Comparison of ENCODE assay signal across 8 mouse cellular contexts in the genomic region with DNA sequence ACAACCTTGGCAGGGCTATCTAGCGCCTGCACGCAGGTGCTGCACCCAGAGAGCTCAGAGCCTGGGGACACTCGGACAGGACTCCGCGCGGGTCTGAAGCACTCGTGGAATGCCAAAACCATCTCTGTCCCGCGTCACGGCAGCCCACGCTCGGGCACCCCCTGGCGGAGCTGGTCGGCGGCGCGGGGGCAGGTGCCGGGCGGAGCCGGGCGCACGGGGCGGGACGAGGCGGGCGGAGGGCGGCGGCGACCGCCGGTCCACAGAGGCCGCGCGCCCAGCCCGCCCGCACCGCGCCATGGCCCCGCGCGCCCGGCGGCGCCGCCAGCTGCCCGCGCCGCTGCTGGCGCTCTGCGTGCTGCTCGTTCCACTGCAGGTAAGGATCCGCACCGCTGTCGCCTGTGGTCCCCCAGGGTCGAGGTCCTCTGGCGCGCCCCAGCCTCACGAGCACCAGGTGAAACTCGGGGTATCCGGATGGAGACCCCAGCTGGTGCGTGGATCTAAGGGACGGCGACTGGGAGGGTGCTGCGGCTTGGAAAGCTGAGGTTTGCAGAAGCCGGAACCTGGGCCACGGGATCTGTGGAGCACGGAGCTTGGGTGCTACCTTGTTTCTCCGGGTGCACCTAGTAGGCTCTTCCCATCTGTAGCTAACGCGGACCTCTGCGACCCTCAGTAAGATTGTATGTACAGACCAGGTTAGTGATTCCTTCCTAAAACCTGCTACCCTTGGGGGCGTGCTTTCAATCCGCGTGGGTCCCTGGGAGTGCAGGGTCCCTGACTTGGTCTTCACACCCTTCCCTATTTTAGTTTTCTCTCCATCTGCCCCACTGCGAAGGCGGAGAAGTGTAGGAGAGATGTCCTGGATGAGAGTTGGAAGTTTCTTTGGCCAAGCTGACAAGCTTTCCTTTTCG. TPM values are rescaled to one million over a fixed set of nuclear protein-coding genes. Genes with fewer than 3 reads are reported as not detected.
DNase-seq lines count a peak whose midpoint lies in the region; ATAC-seq and TF ChIP-seq lines count a peak whose summit lies in the region.

A gene (plus strand): TSS at position 262 of the 908 bp plus-strand sequence.

- intact Hi-C loops in left cerebral cortex, postnatal 10 days (cut with DNase I), result loop anchor here (5.0 kb wide), 1 partner anchor 212 kb away; a partner anchor contains a TSS

- CTCF ChIA-PET in Patski (lab: Charles Lee), result interaction anchor here (1.2 to 1.6 kb wide), 3 partner anchors 9 to 55 kb away, joined by 3 to 4 read pairs (median 3); no protein-coding TSS in a partner anchor

- TF ChIP-seq CTCF in Patski (IDR thresholded peaks at IDR 0.05), result peak; percentile 45

- 2% methylated on average over 74 of the region's 77 CpGs for WGBS in macrophage (ENCODE audit: missing documents)

- H3K36me3 ChIP-seq in macrophage (ENCODE audit: inconsistent target), result no peaks in the 10 kb centered on the region

- POLR2A ChIA-PET in Patski (lab: Charles Lee), result no interaction called here

- no peak for DNase-seq in Patski (ENCODE audit: low read depth, low spot score)
- peak; percentile 83 to 89 for DNase-seq in cerebellum, postnatal 25 days
- peak; percentile 26 for DNase-seq in gastrocnemius, postnatal 25 days
- peak; percentile 42 for DNase-seq in induced T-regulatory cell, adult 2 months (ENCODE audit: low read depth)
- DNase-seq in left cerebral cortex, postnatal 10 days (ENCODE audit: extremely low spot score in 1 of 2, low spot score in 2 of 2), result peak; percentile 29 to 75
- DNase-seq in retina, postnatal 7 days (ENCODE audit: low read depth, low spot score), result peak; percentile 19
- DNase-seq in urinary bladder, adult 18-20 months (ENCODE audit: low spot score in 2 of 2), result peak; percentile 59 to 69

- H3K4me3 ChIP-seq in macrophage (ENCODE audit: inconsistent target), result peak within 1 kb of the TSS; percentile 97

- peak; percentile 26 for ATAC-seq in Patski

- peak within 1 kb of the TSS; percentile 86 for H3K27ac ChIP-seq in macrophage

- peaks cover 51% of the 10 kb centered on the region for H3K79me2 ChIP-seq in macrophage (ENCODE audit: inconsistent target)

- in situ Hi-C loops in Patski (cut with MboI; ENCODE audit: low pct_unique_long_range_greater_than_20kb), result no loop called here

- H3K27me3 ChIP-seq in Patski, result peaks cover 31% of the 10 kb centered on the region

RNA-seq across cellular contexts. Expression of the gene that starts here (rescaled TPM):
- polyA plus RNA-seq in Patski (2021) (0.01 TPM), macrophage (2018) (28.4 to 79.0 TPM (median 38.4 TPM) in 3 replicates)
- under 1 TPM; 0.41 to 0.67 TPM for total RNA-seq in gastrocnemius, postnatal 25 days (2021)
- 1 to 10 TPM; 7.9 to 8.7 TPM for total RNA-seq in left cerebral cortex, postnatal 10 days (2021)
- 100 to 1,000 TPM in 17 of 26 experiments, 10 to 100 TPM in 9; 39.4 to 264 (median 122) TPM for total RNA-seq in macrophage (2018; cell fraction: chromatin; rRNA removed)
- 10 to 100 TPM; 40.7 to 78.8 (median 58.0) TPM for total RNA-seq in macrophage (2018; cell fraction: cytosol; rRNA removed)
- total RNA-seq in macrophage (2018; cell fraction: nucleus; rRNA removed), result 100 to 1,000 TPM in 16 of 26 experiments, 10 to 100 TPM in 10; 44.9 to 308 (median 112) TPM

Comparison
In these comparisons a context has a peak if more than half of its experiments do, and no peak if none do; other contexts are left out.
1. RNA of the gene that starts here (total RNA-seq): 7.9 to 8.7 TPM in left cerebral cortex, postnatal 10 days; 0.41 to 0.67 TPM in gastrocnemius, postnatal 25 days; every median in the first group is over 4 times any median in the second.
2. RNA of the gene that starts here (polyA plus RNA-seq): 28.4 to 79.0 TPM in macrophage; 0.01 TPM in Patski (single experiment); every median in the first group is over 10 times any median in the second.
3. Peak in ATAC-seq in Patski; RNA of the gene not detected or under 1 TPM.
4. Peak in DNase-seq in gastrocnemius, postnatal 25 days; RNA of the gene not detected or under 1 TPM.